Mouse (Mus musculus): Measurements from ENCODE around the gene Banf1.

DNA sequence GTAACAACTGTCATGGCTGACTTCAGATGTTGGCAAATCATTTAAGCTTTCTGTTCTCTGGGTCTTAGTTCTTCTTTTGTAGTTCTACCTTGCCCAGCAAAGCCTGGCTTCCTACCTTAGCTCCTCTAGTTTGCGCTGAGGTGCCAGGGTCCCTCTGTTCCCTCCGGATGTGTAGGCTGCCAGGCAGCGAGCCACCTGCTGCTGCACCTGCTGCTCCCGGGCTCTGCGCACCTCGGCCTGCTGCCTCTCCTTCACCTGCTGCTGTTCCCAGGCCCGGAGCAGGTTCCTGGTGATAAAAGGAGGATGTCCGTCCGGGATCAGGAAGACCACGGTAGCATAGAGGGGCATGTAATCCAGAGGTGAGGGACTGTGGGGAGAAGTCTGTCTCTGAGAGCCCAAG lies 27.2 kb upstream of the Banf1 start:
- no peak for TF ChIP-seq CTCF (IDR thresholded peaks at IDR 0.05; ENCODE audit: low read depth)
- TF ChIP-seq EP300 (IDR thresholded peaks at IDR 0.05; ENCODE audit: low read depth), result no peak
